Mouse (Mus musculus) CD4-positive, CD25-positive, alpha-beta regulatory T cell, adult 2 months (primary cell): ENCODE data around the gene Lrch4.

ENCODE experiments used
- DNase-seq: peaks from one replicate; pipeline ENCODE4 v3.0.0-alpha.2; 2012; ENCODE audit warnings: low read depth, low spot score

Gene Lrch4

DNA sequence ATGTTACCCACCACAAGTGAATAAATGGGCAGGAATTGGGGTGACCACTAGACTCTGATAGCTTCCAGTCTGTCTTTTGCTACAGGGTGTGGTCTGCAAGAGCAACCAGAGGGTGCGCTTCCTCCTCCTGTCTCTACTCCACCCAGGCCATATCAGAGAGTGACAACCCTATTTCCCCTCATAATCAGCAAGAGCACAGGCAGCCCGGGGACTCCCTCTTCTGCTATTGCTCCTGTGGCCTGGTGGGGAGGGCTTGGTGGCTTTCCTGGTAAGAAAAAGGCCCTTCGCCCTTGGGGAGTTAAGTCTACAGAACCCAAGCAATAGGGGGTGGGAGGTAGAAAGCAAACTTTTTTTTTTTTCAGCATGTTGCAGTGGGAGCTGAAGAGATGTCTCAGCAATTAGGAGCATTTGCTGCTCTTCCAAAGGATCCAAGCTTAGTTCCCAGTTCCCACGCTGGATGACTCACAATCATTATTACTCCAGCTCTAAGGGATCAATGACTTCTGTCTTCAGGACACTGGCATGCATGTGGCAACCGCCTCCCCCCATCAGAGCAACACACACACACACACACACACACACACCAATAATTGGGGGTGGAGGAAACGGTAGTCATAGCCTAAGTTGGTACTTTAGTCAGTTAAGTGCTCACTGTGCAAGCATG is 57.3 kb downstream of the Lrch4 start:
- DNase-seq = peak; percentile 47

DNA sequence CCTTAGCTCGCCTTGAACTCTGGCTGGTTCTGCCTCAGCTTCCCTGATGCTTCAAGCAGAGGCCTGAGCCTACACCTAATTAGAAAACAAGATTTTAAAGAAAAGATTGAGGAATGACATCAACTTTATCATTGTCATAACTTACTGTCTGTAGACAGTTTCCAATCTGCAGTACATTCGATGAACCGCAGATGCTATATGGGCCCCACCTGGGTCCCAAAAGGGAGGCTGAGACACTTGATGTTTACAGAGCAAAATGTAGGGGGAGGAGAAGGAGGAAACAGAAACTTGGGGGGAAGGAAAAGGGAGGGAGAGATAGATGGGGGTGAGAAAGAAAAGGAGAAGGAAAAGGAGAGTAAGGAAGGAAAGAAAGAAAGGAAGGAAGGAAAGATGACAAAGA is 61.1 kb downstream of the Lrch4 start:
- no peak for DNase-seq

- no peak for DNase-seq
These were observed 61.6 kb downstream of the Lrch4 start for GRCm38 (mm10) chr5:137690531-137690930.
